Mouse (Mus musculus): ENCODE measurements at regions not wholly inside any gene's neighbourhood (a gene's known extent, or its start where the extent isn't known, plus 50 kb on each side); places are given as distances from the start of the nearest gene placed in this dataset.

DNA sequence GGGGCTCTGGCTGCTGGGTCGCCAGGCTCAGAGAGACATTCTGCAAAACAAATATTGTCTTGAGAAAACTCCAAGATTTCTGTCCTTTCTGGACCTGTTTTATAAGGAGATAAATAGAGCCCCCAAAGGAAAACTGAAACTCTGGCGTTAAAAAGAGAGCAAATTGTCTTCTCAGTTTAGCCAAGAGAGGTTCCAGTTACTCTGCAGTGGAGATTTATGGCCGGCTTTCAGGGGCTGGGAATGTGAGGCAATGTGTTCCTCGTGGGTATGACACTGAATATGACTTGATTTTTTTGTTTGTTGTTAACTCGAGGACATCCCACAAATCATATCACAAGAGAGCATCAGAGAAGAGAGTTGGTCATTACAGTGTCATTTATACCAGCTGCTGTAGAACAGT is 88.2 kb upstream of the Lifr start:
- TF ChIP-seq POLR2A (IDR thresholded peaks at IDR 0.05; ENCODE audit: low read depth, low read length) = no peak
- no peak for TF ChIP-seq CTCF (IDR thresholded peaks at IDR 0.05; ENCODE audit: extremely low read depth, insufficient read length, insufficient replicate concordance, low read depth, low read length)
